Comparison of ENCODE assay signal across 8 mouse cellular contexts in the genomic region with DNA sequence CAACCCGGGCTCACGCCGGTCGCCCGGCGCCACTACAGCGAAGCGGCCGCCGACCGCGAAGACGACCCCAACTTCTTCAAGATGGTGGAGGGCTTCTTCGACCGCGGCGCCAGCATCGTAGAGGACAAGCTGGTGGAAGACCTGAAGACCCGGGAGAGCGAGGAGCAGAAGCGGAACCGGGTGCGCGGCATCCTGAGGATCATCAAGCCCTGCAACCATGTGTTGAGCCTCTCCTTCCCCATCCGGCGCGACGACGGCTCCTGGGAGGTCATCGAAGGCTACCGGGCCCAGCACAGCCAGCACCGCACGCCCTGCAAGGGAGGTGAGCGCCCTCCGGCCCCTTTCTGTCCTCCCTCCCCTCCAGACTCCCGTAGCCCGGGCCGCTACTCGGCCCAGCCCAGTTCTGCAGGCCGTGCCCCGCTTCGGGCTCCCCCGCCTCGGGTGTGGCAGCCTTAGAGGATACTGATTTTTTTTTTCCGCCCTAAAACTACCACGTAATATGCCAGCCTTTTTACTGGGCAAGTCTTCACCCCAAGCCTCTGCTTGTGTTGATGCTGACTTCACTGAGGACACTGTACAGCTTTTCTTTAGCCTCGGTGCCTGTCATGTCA. TPM values are rescaled to one million over a fixed set of nuclear protein-coding genes. Genes with fewer than 3 reads are reported as not detected.
A peak's percentile ranks its signal among the peaks of the same experiment; 100 is the strongest.
DNase-seq lines count a peak whose midpoint lies in the region; ATAC-seq and TF ChIP-seq lines count a peak whose summit lies in the region.

No protein-coding gene starts in this region.

- H3K27ac ChIP-seq in embryonic facial prominence, embryonic 13.5 days: peak overlapping the region; percentile 96
- peak overlapping the region; percentile 97 for H3K27ac ChIP-seq in kidney, adult 2 months (ENCODE audit: insufficient read depth, low read depth, low read length)
- H3K27ac ChIP-seq in liver, embryonic 14.5 days: peak overlapping the region; percentile 50
- H3K27ac ChIP-seq in stomach, embryonic 14.5 days (ENCODE audit: low read length): peak overlapping the region; percentile 97

- peaks cover 24% of the 10 kb centered on the region for H3K4me1 ChIP-seq in embryonic facial prominence, embryonic 13.5 days
- H3K4me1 ChIP-seq in kidney, adult 2 months (ENCODE audit: control insufficient read depth, insufficient read depth, low read length): peaks cover 9% of the 10 kb centered on the region; the same call in 1 of the 2 replicates
- H3K4me1 ChIP-seq in liver, embryonic 14.5 days (replicated peaks; ENCODE audit: control insufficient read depth in 2 of 2, insufficient read depth in 2 of 2, low read length in 1 of 2): peaks cover 0 to 1% of the 10 kb centered on the region in 2 experiments; a peak in 1 of 4 replicates
- H3K4me1 ChIP-seq in stomach, embryonic 14.5 days (ENCODE audit: control insufficient read depth, insufficient read depth, low read length): peaks cover 11% of the 10 kb centered on the region

- H3K9ac ChIP-seq in embryonic facial prominence, embryonic 13.5 days: peak overlapping the region; percentile 97
- peak overlapping the region; percentile 79 for H3K9ac ChIP-seq in liver, embryonic 14.5 days (replicated peaks)
- H3K9ac ChIP-seq in stomach, embryonic 14.5 days (replicated peaks; ENCODE audit: low read depth, low read length): peak overlapping the region; percentile 86

- peaks cover 6% of the 10 kb centered on the region; the same call in 1 of the 2 replicates for H3K36me3 ChIP-seq in embryonic facial prominence, embryonic 13.5 days
- H3K36me3 ChIP-seq in kidney, adult 2 months (ENCODE audit: control insufficient read depth, insufficient read depth, low read length): no peaks in the 10 kb centered on the region
- H3K36me3 ChIP-seq in liver, embryonic 14.5 days (replicated peaks; ENCODE audit: control insufficient read depth, insufficient read depth, low read depth): no peaks in the 10 kb centered on the region
- no peaks in the 10 kb centered on the region for H3K36me3 ChIP-seq in stomach, embryonic 14.5 days (ENCODE audit: control insufficient read depth, insufficient read depth, low read length)

- peak overlapping the region; percentile 91 for H3K4me3 ChIP-seq in embryonic facial prominence, embryonic 13.5 days
- H3K4me3 ChIP-seq in kidney, adult 2 months (ENCODE audit: insufficient read depth, low read depth, low read length): peak overlapping the region; percentile 98
- peak overlapping the region; percentile 70 to 78 for H3K4me3 ChIP-seq in liver, embryonic 14.5 days (ENCODE audit: insufficient read depth in 1 of 2, low read depth in 2 of 2, low read length in 2 of 2)
- peak overlapping the region; percentile 90 for H3K4me3 ChIP-seq in stomach, embryonic 14.5 days (ENCODE audit: low read depth, low read length)

- peak; percentile 51 for DNase-seq in 416B (ENCODE audit: low read depth)
- DNase-seq in adrenal gland, adult 8-10 months: peak; percentile 56
- DNase-seq in heart, adult 8-10 months (ENCODE audit: low spot score): peak; percentile 55
- DNase-seq in kidney, adult 2 months: peak; percentile 55
- peak in 1 of 3 experiments; percentile 17 for DNase-seq in liver, embryonic 14.5 days (ENCODE audit: low read depth in 3 of 3, low spot score in 3 of 3)
- peak; percentile 75 for DNase-seq in naive thymus-derived CD4-positive, alpha-beta T cell, adult 2 months (ENCODE audit: low read depth)

- ATAC-seq in embryonic facial prominence, embryonic 13.5 days (ENCODE audit: insufficient number of reproducible peaks, insufficient read depth, low FRiP score, low TSS enrichment, low read depth): no peak
- peak; percentile 2; the same call in 1 of the 2 replicates for ATAC-seq in liver, embryonic 14.5 days (ENCODE audit: insufficient read depth)
- peak; percentile 5; the same call in 1 of the 2 replicates for ATAC-seq in stomach, embryonic 14.5 days (ENCODE audit: insufficient number of reproducible peaks, insufficient read depth, low FRiP score, low read depth)

- no peaks in the 10 kb centered on the region for H3K27me3 ChIP-seq in embryonic facial prominence, embryonic 13.5 days
- H3K27me3 ChIP-seq in kidney, adult 2 months (replicated peaks; ENCODE audit: control insufficient read depth, insufficient read depth, low read length): no peaks in the 10 kb centered on the region
- no peaks in the 10 kb centered on the region for H3K27me3 ChIP-seq in liver, embryonic 14.5 days (ENCODE audit: control insufficient read depth, insufficient read depth, low read length)
- no peaks in the 10 kb centered on the region for H3K27me3 ChIP-seq in stomach, embryonic 14.5 days (ENCODE audit: control insufficient read depth, insufficient read depth, low read length)

- H3K4me2 ChIP-seq in embryonic facial prominence, embryonic 13.5 days: peak overlapping the region; percentile 68
- H3K4me2 ChIP-seq in liver, embryonic 14.5 days (ENCODE audit: low read depth): peak overlapping the region; percentile 100
- peak overlapping the region; percentile 73 for H3K4me2 ChIP-seq in stomach, embryonic 14.5 days (replicated peaks; ENCODE audit: low read depth, low read length)

- under 1% methylated on average over 47 of the region's 47 CpGs for WGBS in embryonic facial prominence, embryonic 13.5 days
- under 1% methylated on average over 47 of the region's 47 CpGs for whole genome bisulfite sequencing in kidney, adult 2 months
- WGBS in liver, embryonic 14.5 days (ENCODE audit: insufficient replicate concordance): under 1% methylated on average over 47 of the region's 47 CpGs
- under 1% methylated on average over 47 of the region's 47 CpGs for WGBS in stomach, embryonic 14.5 days

- no peak for TF ChIP-seq EP300 in liver, embryonic 14.5 days (IDR thresholded peaks at IDR 0.05; ENCODE audit: low read depth)

- H3K9me3 ChIP-seq in embryonic facial prominence, embryonic 13.5 days: no peaks in the 10 kb centered on the region
- no peaks in the 10 kb centered on the region for H3K9me3 ChIP-seq in liver, embryonic 14.5 days (ENCODE audit: control insufficient read depth, low read length)
- H3K9me3 ChIP-seq in stomach, embryonic 14.5 days (ENCODE audit: control insufficient read depth, low read depth, low read length): no peaks in the 10 kb centered on the region

- no peak for TF ChIP-seq POLR2A in kidney, adult 2 months (IDR thresholded peaks at IDR 0.05; ENCODE audit: low read depth, low read length)

- no peak for TF ChIP-seq CTCF in kidney, adult 2 months (conservative IDR thresholded peaks at IDR 0.05; ENCODE audit: insufficient read depth, insufficient read length, low read depth, low read length)
- TF ChIP-seq CTCF in liver, embryonic 14.5 days (IDR thresholded peaks at IDR 0.05; ENCODE audit: low read depth): no peak

RNA-seq across cellular contexts. Expression of a gene that starts 0.6 kb away (rescaled TPM):
- 100 to 1,000 TPM; 213 to 238 (median 225) TPM for total RNA-seq in adrenal gland, adult 8-10 months (2022)
- 85.6 and 85.8 TPM in 2 replicates for polyA plus RNA-seq in embryonic facial prominence, embryonic 13.5 days (2015; fragmentation: Nextera tagmentation; extraction: Ambion mirVana)
- 100 to 1,000 TPM; 137 to 163 (median 150) TPM for total RNA-seq in heart, adult 8-10 months (2022)
- 236 and 242 TPM in 2 replicates for polyA plus RNA-seq in kidney, adult 2 months (2012; rRNA removed)
- 140 and 186 TPM in 2 replicates for polyA plus RNA-seq in liver, embryonic 14.5 days (2012; rRNA removed)
- 145 and 151 TPM in 2 replicates for polyA plus RNA-seq in liver, embryonic 14.5 days (2014; fragmentation: Nextera tagmentation; extraction: Ambion mirVana)
- 76.5 and 82.5 TPM in 2 replicates for polyA plus RNA-seq in stomach, embryonic 14.5 days (2014; fragmentation: Nextera tagmentation; extraction: Ambion mirVana)

RNA-seq across cellular contexts. Expression of a gene that starts 0.8 kb away (rescaled TPM):
- 10 to 100 TPM; 11.3 to 13.5 (median 12.6) TPM for total RNA-seq in adrenal gland, adult 8-10 months (2022)
- 15.8 and 19.4 TPM in 2 replicates for polyA plus RNA-seq in embryonic facial prominence, embryonic 13.5 days (2015; fragmentation: Nextera tagmentation; extraction: Ambion mirVana)
- total RNA-seq in heart, adult 8-10 months (2022): 1 to 10 TPM; 6.3 to 8.8 (median 7.6) TPM
- polyA plus RNA-seq in kidney, adult 2 months (2012; rRNA removed): 3.6 TPM in 2 replicates
- polyA plus RNA-seq in liver, embryonic 14.5 days (2012; rRNA removed): 2.0 and 3.0 TPM in 2 replicates
- polyA plus RNA-seq in liver, embryonic 14.5 days (2014; fragmentation: Nextera tagmentation; extraction: Ambion mirVana): 4.8 and 5.6 TPM in 2 replicates
- polyA plus RNA-seq in stomach, embryonic 14.5 days (2014; fragmentation: Nextera tagmentation; extraction: Ambion mirVana): 8.0 and 8.6 TPM in 2 replicates

RNA-seq across cellular contexts. Expression of a gene that starts 44.1 kb away (rescaled TPM):
- total RNA-seq in adrenal gland, adult 8-10 months (2022): not detected
- 4.7 and 6.9 TPM in 2 replicates for polyA plus RNA-seq in embryonic facial prominence, embryonic 13.5 days (2015; fragmentation: Nextera tagmentation; extraction: Ambion mirVana)
- not detected for total RNA-seq in heart, adult 8-10 months (2022)
- polyA plus RNA-seq in kidney, adult 2 months (2012; rRNA removed): 16.3 and 28.4 TPM in 2 replicates
- 0.48 TPM in 1 of 2 replicates, not detected in the other for polyA plus RNA-seq in liver, embryonic 14.5 days (2012; rRNA removed)
- 0.28 and 0.40 TPM in 2 replicates for polyA plus RNA-seq in liver, embryonic 14.5 days (2014; fragmentation: Nextera tagmentation; extraction: Ambion mirVana)
- polyA plus RNA-seq in stomach, embryonic 14.5 days (2014; fragmentation: Nextera tagmentation; extraction: Ambion mirVana): not detected in 2 replicates
